Mouse (Mus musculus): ENCODE measurements around the gene Rnaseh2b. TPM values are rescaled to one million over a fixed set of nuclear protein-coding genes. Genes with fewer than 3 reads are reported as not detected.

Rnaseh2b gene
- total and polyA plus RNA-seq, 3 experiments, result 21.2 to 63.7 (median 53.6) TPM

DNA sequence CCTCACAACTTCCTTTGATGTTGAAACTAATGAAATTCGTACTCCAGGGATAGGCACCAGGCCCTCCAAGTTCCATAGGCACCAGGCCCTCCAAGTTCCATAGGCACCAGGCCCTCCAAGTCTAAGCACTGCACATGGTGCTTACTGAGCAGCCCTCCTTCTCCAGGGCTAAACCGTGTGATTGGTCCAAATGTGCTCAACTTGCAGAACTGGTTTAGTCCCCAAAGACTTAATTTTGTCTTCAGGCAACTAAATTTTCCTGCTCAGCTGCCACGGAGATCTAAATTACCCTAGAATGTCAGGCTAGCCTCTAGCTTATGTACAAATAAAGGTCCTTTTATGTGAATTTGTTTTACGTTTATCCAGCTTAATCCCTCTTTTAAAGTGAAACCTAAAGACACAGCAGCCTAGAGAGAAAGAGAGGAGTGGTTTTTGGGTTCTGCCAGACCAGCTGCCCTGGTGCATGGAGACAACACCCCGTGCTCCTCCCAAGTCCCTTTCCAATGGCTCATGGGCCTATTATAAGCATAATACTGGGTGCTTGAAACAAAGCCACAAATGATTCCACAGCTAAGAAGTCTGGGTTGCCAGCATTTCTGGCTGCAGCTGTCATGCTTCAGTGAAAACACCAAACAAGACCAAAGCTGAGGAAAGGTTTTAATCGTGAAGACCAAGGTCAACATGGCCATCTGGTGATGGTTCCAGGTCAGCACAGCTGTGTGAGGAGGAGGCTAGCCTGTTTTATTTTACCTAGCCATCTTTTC, 30.4 kb downstream of the Rnaseh2b start:
- Histone ChIP-seq H3K27ac (ENCODE audit: insufficient read depth, low read depth) (no peak overlapping the region), H3K36me3 (replicated peaks in 1 of 2; ENCODE audit: control insufficient read depth in 1 of 2, insufficient read depth in 1 of 2, low read length in 1 of 2) (no peaks in the 10 kb centered on the region), H3K4me1 (ENCODE audit: control insufficient read depth in 1 of 2, insufficient read depth in 2 of 2) (no peaks in the 10 kb centered on the region), H3K4me2 (ENCODE audit: insufficient read depth, low read depth, poor library complexity, severe bottlenecking) (no peak overlapping the region), H3K79me2 (replicated peaks; ENCODE audit: control insufficient read depth, extremely low read depth, insufficient read depth, poor library complexity, severe bottlenecking) (no peaks in the 10 kb centered on the region), H3K4me3 (replicated peaks in 1 of 3; ENCODE audit: low read depth in 2 of 3, low read length in 2 of 3, poor library complexity in 1 of 3) (no peak overlapping the region), H3K9ac (ENCODE audit: insufficient read depth, low read depth) (no peak overlapping the region), H3K27me3 (replicated peaks) (no peaks in the 10 kb centered on the region), H3K9me3 (replicated peaks; ENCODE audit: low read length) (no peaks in the 10 kb centered on the region)
- in situ Hi-C loops (cut with MboI; ENCODE audit: low pct_ligation_motif_present, low pct_unique_long_range_greater_than_20kb, low sequenced_read_pairs), result no loop called here
- TF ChIP-seq ELF1 (IDR thresholded peaks at IDR 0.05; ENCODE audit: low read depth, low read length) (no peak), TBP (conservative IDR thresholded peaks at IDR 0.05; ENCODE audit: low read depth, low read length) (no peak), CTCF (conservative IDR thresholded peaks at IDR 0.05 in 1 of 2, IDR thresholded peaks at IDR 0.05 in 1 of 2; ENCODE audit: low read depth in 2 of 2, low read length in 2 of 2) (peak in 1 of 2 experiments; percentile 17; a peak in 2 of 4 replicates), PAX5 (IDR thresholded peaks at IDR 0.05; ENCODE audit: low read length) (no peak), JUN (IDR thresholded peaks at IDR 0.05; ENCODE audit: insufficient read depth, low read depth, low read length) (no peak), BHLHE40 (IDR thresholded peaks at IDR 0.05; ENCODE audit: low read depth, low read length) (no peak), E2F4 (IDR thresholded peaks at IDR 0.05; ENCODE audit: insufficient replicate concordance, low read depth, low read length) (no peak), ZNF384 (IDR thresholded peaks at IDR 0.05; ENCODE audit: low read depth, low read length) (no peak), MAX (IDR thresholded peaks at IDR 0.05; ENCODE audit: low read length) (no peak), ETS1 (conservative IDR thresholded peaks at IDR 0.05; ENCODE audit: low read depth, low read length) (no peak), UBTF (IDR thresholded peaks at IDR 0.05; ENCODE audit: low read depth, low read length) (no peak), ZMIZ1 (IDR thresholded peaks at IDR 0.05; ENCODE audit: low read depth, low read length) (no peak), MAZ (IDR thresholded peaks at IDR 0.05; ENCODE audit: low read depth, low read length) (no peak), RAD21 (IDR thresholded peaks at IDR 0.05; ENCODE audit: low read depth, low read length) (peak; percentile 23)
- dilution Hi-C loops (cut with MboI; ENCODE audit: extremely low pct_ligation_motif_present, extremely low pct_unique_long_range_greater_than_20kb, low sequenced_read_pairs), result no loop called here
- no peak for DNase-seq (ENCODE audit: extremely low read depth)

DNA sequence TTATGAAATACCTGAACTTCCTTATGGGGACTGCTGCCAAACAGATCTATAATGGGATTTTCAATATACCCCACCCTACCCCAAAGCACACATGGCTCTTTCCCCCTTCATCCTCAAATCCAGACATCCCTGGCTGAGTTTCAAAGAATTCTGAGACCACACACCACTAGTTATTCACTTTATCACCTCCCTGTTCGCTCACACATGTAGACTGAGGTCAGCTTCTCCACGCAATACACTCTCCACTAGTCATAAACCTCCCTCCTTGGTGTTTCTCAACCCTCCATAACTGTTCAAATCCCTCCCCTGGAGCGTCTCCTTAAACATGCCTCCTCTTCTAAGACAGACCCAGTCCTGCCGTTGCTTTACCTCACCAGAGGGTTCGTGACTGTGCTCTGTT, 31.1 kb downstream of the Rnaseh2b start:
- Histone ChIP-seq H3K9ac (ENCODE audit: insufficient read depth, low read depth) (no peak overlapping the region), H3K4me2 (ENCODE audit: insufficient read depth, low read depth, poor library complexity, severe bottlenecking) (no peak overlapping the region), H3K79me2 (replicated peaks; ENCODE audit: control insufficient read depth, extremely low read depth, insufficient read depth, poor library complexity, severe bottlenecking) (no peaks in the 10 kb centered on the region), H3K9me3 (replicated peaks; ENCODE audit: low read length) (no peaks in the 10 kb centered on the region), H3K36me3 (replicated peaks in 1 of 2; ENCODE audit: control insufficient read depth in 1 of 2, insufficient read depth in 1 of 2, low read length in 1 of 2) (peaks cover 0 to 1% of the 10 kb centered on the region in 2 experiments), H3K27ac (ENCODE audit: insufficient read depth, low read depth) (no peak overlapping the region), H3K4me3 (replicated peaks in 1 of 3; ENCODE audit: low read depth in 2 of 3, low read length in 2 of 3, poor library complexity in 1 of 3) (no peak overlapping the region), H3K27me3 (replicated peaks) (no peaks in the 10 kb centered on the region), H3K4me1 (ENCODE audit: control insufficient read depth in 1 of 2, insufficient read depth in 2 of 2) (peaks cover 0 to 2% of the 10 kb centered on the region in 2 experiments; a peak in 1 of 4 replicates)
- in situ Hi-C loops (cut with MboI; ENCODE audit: low pct_ligation_motif_present, low pct_unique_long_range_greater_than_20kb, low sequenced_read_pairs), result no loop called here
- TF ChIP-seq TBP (conservative IDR thresholded peaks at IDR 0.05; ENCODE audit: low read depth, low read length) (no peak), PAX5 (IDR thresholded peaks at IDR 0.05; ENCODE audit: low read length) (no peak), MXI1 (IDR thresholded peaks at IDR 0.05; ENCODE audit: low read depth, low read length) (no peak), EP300 (IDR thresholded peaks at IDR 0.05; ENCODE audit: low read length) (no peak), JUN (IDR thresholded peaks at IDR 0.05; ENCODE audit: insufficient read depth, low read depth, low read length) (no peak)
- dilution Hi-C loops (cut with MboI; ENCODE audit: extremely low pct_ligation_motif_present, extremely low pct_unique_long_range_greater_than_20kb, low sequenced_read_pairs), result no loop called here
- no peak for DNase-seq (ENCODE audit: extremely low read depth)
